Mouse (Mus musculus) myocyte (in vitro differentiated cells): ENCODE measurements at regions not wholly inside any gene's neighbourhood (a gene's known extent, or its start where the extent isn't known, plus 50 kb on each side); places are given as distances from the start of the nearest gene placed in this dataset.
A peak's percentile ranks its signal among the peaks of the same experiment; 100 is the strongest.

Source experiments
- H3K27me3 ChIP-seq: one replicate; pipeline ENCODE4 v1.6.1; 2011; ENCODE audit not compliant: control insufficient read depth, insufficient read depth, insufficient read length
- H3K36me3 ChIP-seq: one replicate; pipeline ENCODE4 v1.6.1; 2011; ENCODE audit not compliant: control insufficient read depth, insufficient read depth
- H3K4me2 ChIP-seq: one replicate; pipeline ENCODE4 v1.6.1; 2011; ENCODE audit warnings: low read depth, control low read depth
- H3K4me3 ChIP-seq: one replicate; pipeline ENCODE4 v1.5.1; 2011; ENCODE audit warnings: mild to moderate bottlenecking, control low read depth, moderate library complexity
- H3K79me2 ChIP-seq: one replicate; pipeline ENCODE4 v1.6.1; 2011; ENCODE audit not compliant: control insufficient read depth, insufficient read depth
- H3ac ChIP-seq: one replicate; pipeline ENCODE4 v1.6.1; 2011; ENCODE audit not compliant: control insufficient read depth, insufficient read length
- CEBPB ChIP-seq: IDR thresholded peaks from 2 replicates; pipeline ENCODE4 v1.6.1; 2011; ENCODE audit warnings: mild to moderate bottlenecking, moderate library complexity; ENCODE audit not compliant: poor library complexity, insufficient read depth, severe bottlenecking
- E2F4 ChIP-seq: IDR thresholded peaks from one replicate; pipeline ENCODE4 v1.6.1; 2011; ENCODE audit warnings: mild to moderate bottlenecking, control low read depth, moderate library complexity; ENCODE audit not compliant: insufficient read depth
- MAX ChIP-seq: IDR thresholded peaks from one replicate; pipeline ENCODE4 v1.6.1; 2011; ENCODE audit warnings: low read depth, mild to moderate bottlenecking, control low read depth
- MYOD1 ChIP-seq, 3 experiments: IDR thresholded peaks; one replicate each; pipeline ENCODE4 v1.6.1; 2011; ENCODE audit warnings: control low read depth in 2 of 3, low read depth in 2 of 3, mild to moderate bottlenecking in 2 of 3, moderate library complexity in 1 of 3; ENCODE audit not compliant: insufficient read length in 2 of 3, control insufficient read depth in 1 of 3
- MYOG ChIP-seq, 3 experiments: IDR thresholded peaks; one replicate each; pipeline ENCODE4 v1.6.1; 2011; ENCODE audit warnings: control low read depth in 2 of 3, low read depth in 2 of 3, mild to moderate bottlenecking in 2 of 3; ENCODE audit not compliant: insufficient read length in 2 of 3, control insufficient read depth in 1 of 3, insufficient read depth in 1 of 3
- POLR2A ChIP-seq: IDR thresholded peaks from one replicate; pipeline ENCODE4 v1.6.1; 2011; ENCODE audit warnings: low read depth, mild to moderate bottlenecking, control low read depth, moderate library complexity; ENCODE audit not compliant: insufficient read length
- POLR2AphosphoS2 ChIP-seq: IDR thresholded peaks from one replicate; pipeline ENCODE4 v1.6.1; 2011; ENCODE audit warnings: low read depth, control low read depth; ENCODE audit not compliant: insufficient read length
- REST ChIP-seq: IDR thresholded peaks from one replicate; pipeline ENCODE4 v1.6.1; 2011; ENCODE audit warnings: mild to moderate bottlenecking, control low read depth, moderate library complexity; ENCODE audit not compliant: insufficient read depth, insufficient read length
- SRF ChIP-seq: IDR thresholded peaks from one replicate; pipeline ENCODE4 v1.6.1; 2011; ENCODE audit warnings: low read depth; ENCODE audit not compliant: control insufficient read depth, insufficient read length
- TCF12 ChIP-seq: IDR thresholded peaks from one replicate; pipeline ENCODE4 v1.6.1; 2011; ENCODE audit warnings: mild to moderate bottlenecking, control low read depth; ENCODE audit not compliant: poor library complexity, insufficient read depth, severe bottlenecking
- TCF3 ChIP-seq: IDR thresholded peaks from one replicate; pipeline ENCODE4 v1.6.1; 2011; ENCODE audit warnings: low read depth, control low read depth; ENCODE audit not compliant: insufficient read length
- USF1 ChIP-seq: IDR thresholded peaks from one replicate; pipeline ENCODE4 v1.6.1; 2011; ENCODE audit warnings: low read depth, mild to moderate bottlenecking, control low read depth, moderate library complexity

DNA sequence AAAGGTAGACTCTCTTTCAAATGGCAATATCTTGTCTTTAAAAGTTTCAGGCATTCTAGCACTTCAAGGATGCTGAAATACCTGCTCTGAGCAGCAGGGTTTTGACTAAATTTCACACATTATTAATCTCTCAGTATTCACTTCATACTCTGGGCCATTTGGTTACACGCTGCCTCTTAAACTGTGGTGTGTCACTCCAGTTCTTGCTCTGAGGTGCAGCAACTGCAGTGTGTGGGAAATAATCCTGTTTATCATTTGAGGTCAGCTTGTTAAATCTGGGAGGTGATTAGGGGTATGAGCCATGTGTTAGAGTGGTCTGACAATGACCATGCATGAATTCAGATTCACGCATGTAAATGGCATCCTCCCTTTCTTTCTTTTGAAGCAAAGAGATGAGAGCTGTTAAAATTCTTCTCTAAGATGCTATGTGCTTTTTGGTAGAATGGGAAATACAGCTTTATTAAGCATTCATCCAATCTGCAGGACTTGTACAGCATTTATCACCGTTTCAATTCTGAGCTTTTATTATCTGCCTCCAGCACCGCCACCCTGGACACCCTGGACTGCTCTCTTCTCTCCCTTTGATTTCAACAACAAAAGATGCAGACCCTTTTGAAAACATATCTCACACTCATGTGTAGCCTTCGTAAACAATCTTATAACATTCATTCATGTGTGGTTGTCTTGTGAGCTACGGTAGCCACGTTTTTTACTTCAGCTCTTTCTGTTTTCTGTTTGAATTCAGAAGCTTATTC is 362.4 kb upstream of the Gm38303 start:
- Histone ChIP-seq H3K79me2 (no peaks in the 10 kb centered on the region), H3ac (no peak overlapping the region), H3K36me3 (no peaks in the 10 kb centered on the region), H3K4me2 (no peak overlapping the region), H3K4me3 (no peak overlapping the region), H3K27me3 (no peaks in the 10 kb centered on the region)
- no peak for TF ChIP-seq TCF12
- no peak for TF ChIP-seq USF1
- TF ChIP-seq SRF = no peak
- no peak for TF ChIP-seq MYOD1 (IDR thresholded peaks at IDR 0.05; ENCODE audit: control insufficient read depth in 1 of 3, insufficient read length in 2 of 3, low read depth in 2 of 3)
- TF ChIP-seq MYOG (IDR thresholded peaks at IDR 0.05; ENCODE audit: control insufficient read depth in 1 of 3, insufficient read depth in 1 of 3, insufficient read length in 2 of 3, low read depth in 2 of 3) = no peak
- TF ChIP-seq CEBPB = no peak
- no peak for TF ChIP-seq POLR2A
- TF ChIP-seq TCF3 = no peak
- TF ChIP-seq REST = no peak
- TF ChIP-seq MAX = no peak
- no peak for TF ChIP-seq E2F4
- TF ChIP-seq POLR2AphosphoS2 = no peak

DNA sequence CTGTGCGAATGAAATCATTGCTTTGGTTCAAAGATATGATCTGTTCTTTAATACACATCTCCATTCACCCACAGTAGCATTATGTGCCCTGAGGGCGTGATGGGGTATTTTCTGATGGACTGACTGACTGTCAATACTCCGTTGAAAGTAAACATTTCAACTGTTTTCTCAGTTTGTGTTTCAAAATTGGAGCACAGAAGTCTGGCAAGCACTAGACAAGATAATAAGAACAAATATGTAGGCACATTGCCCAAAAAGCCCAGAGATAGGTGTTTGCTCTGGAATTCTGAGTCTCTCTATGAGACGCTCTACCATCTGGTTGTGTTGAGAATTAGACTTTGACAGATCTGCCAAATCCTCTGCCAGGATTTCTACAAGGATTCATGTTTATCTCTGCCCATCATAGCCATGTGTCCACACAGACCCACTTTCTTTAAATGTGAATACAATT is 350.0 kb upstream of the Gm38303 start:
- TF ChIP-seq MYOD1 (IDR thresholded peaks at IDR 0.05; ENCODE audit: control insufficient read depth in 1 of 3, insufficient read length in 2 of 3, low read depth in 2 of 3) (no peak), SRF (no peak), POLR2A (no peak), E2F4 (no peak), CEBPB (no peak), REST (no peak)
- Histone ChIP-seq H3K79me2 (no peaks in the 10 kb centered on the region), H3ac (no peak overlapping the region), H3K4me2 (peak overlapping the region; percentile 65), H3K4me3 (no peak overlapping the region), H3K27me3 (no peaks in the 10 kb centered on the region), H3K36me3 (no peaks in the 10 kb centered on the region)

DNA sequence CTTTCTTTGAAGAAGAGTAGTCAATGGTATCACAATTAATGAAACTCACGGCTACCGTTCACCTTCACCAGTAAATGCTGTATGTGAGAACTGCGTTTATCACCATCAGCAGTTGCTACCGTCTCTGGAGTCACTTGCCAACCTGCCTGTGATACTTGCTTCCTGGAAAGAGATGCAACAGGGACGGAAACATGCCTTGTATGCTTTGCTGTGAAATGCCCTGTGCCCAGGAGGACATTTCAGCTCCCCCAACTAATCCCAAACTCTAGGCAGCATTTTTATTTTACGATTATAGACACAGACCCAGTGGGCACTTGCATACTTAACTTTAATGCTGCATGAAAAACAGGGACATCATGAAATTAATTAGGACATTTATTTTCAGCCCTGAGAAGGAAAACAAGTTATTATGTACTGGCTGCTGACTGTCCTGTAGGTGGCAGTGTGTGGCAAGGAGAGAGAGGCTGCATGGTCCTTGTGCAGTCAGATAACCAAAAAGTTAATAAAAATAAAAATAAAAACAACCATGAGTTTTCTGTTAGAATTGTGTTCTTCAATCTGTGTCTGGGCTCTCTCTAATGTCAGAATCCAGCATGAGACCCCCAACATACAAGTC is 349.5 kb upstream of the Gm38303 start:
- Histone ChIP-seq H3K36me3 (no peaks in the 10 kb centered on the region), H3K79me2 (no peaks in the 10 kb centered on the region), H3ac (no peak overlapping the region), H3K27me3 (no peaks in the 10 kb centered on the region), H3K4me2 (peak overlapping the region; percentile 65), H3K4me3 (no peak overlapping the region)
- no peak for TF ChIP-seq CEBPB
- no peak for TF ChIP-seq MYOD1 (IDR thresholded peaks at IDR 0.05; ENCODE audit: control insufficient read depth in 1 of 3, insufficient read length in 2 of 3, low read depth in 2 of 3)
- TF ChIP-seq REST = no peak
- TF ChIP-seq TCF12 = no peak
- TF ChIP-seq MAX = no peak
- no peak for TF ChIP-seq E2F4

DNA sequence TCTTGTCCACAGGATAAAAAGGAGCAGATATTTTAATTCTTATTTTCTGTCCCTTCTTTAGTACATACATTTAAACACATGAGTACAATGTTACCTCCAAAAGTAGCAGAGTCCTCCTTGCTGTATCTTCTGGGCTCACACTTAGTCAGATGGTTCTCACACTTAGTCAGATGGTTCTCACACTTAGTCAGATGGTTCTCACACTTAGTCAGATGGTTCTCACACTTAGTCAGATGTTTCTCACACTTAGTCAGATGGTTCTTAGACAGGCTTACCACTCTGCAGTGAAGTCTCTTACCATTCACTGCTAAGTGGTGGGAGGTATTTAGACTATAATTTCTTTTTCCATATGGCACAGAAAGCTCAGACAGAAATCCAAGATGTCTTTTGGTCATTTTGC is 346.5 kb upstream of the Gm38303 start:
- no peaks in the 10 kb centered on the region for H3K36me3 ChIP-seq
- H3K79me2 ChIP-seq = no peaks in the 10 kb centered on the region
- H3K27me3 ChIP-seq = no peaks in the 10 kb centered on the region
- H3K4me3 ChIP-seq = no peak overlapping the region
- no peak for TF ChIP-seq CEBPB
- no peak for TF ChIP-seq TCF3
- no peak for TF ChIP-seq USF1
- TF ChIP-seq SRF = no peak
- TF ChIP-seq E2F4 = no peak
- TF ChIP-seq POLR2AphosphoS2 = no peak
- no peak for TF ChIP-seq TCF12
- no peak for TF ChIP-seq MYOD1 (IDR thresholded peaks at IDR 0.05; ENCODE audit: control insufficient read depth in 1 of 3, insufficient read length in 2 of 3, low read depth in 2 of 3)
- no peak for TF ChIP-seq POLR2A
- H3ac ChIP-seq = no peak overlapping the region
- H3K4me2 ChIP-seq = no peak overlapping the region
